In the genomic region with DNA sequence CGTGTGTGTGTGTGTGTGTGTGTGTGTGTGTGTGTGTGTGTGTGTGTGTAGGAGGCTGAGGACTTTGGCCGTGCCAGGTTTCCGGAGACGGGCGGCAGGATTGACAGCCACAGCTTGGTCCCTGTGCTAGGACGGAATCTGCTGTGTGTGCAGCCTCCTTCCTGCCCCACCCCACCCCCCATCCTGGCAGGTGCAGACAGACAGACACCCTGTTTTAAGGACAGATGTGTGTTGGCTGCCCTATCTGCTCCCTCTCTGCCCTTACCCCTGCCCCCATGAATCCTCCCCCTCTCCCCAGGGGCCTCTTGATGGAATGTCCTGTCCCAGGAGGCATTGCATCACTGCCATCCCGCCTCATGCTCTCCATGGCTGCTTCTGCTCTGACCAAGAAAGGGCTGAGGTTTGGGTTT, we compare ENCODE assay signal across 10 mouse cellular contexts.
DNase-seq lines count a peak whose midpoint lies in the region; ATAC-seq and TF ChIP-seq lines count a peak whose summit lies in the region.
"Had no signal": no experiment of that assay in that cellular context is flagged by ENCODE, and none has a peak within 500 bp of the region (broad histone marks: within the 10 kb centered on the region; RNA-seq: fewer than 3 reads in every experiment).

No protein-coding gene starts in this region.

- H3K4me1 ChIP-seq in heart, embryonic 15.5 days (replicated peaks) = peaks cover 60% of the 10 kb centered on the region
- no peaks in the 10 kb centered on the region for H3K4me1 ChIP-seq in limb, embryonic 14.5 days (ENCODE audit: control insufficient read depth, insufficient read depth, low read length)
- H3K4me1 ChIP-seq in hindbrain, embryonic 13.5 days (replicated peaks) = no peaks in the 10 kb centered on the region
- H3K4me1 ChIP-seq in neural tube, embryonic 15.5 days = no peaks in the 10 kb centered on the region
- H3K4me1 ChIP-seq: hindbrain, embryonic 15.5 days had no signal

- no peaks in the 10 kb centered on the region for H3K27me3 ChIP-seq in heart, embryonic 15.5 days
- no peaks in the 10 kb centered on the region for H3K27me3 ChIP-seq in limb, embryonic 14.5 days (ENCODE audit: control insufficient read depth, insufficient read depth, low read length)
- H3K27me3 ChIP-seq in hindbrain, embryonic 13.5 days = no peaks in the 10 kb centered on the region
- H3K27me3 ChIP-seq in neural tube, embryonic 15.5 days (replicated peaks) = no peaks in the 10 kb centered on the region
- H3K27me3 ChIP-seq: hindbrain, embryonic 15.5 days had no signal

- DNase-seq in CD4-positive, CD25-positive, alpha-beta regulatory T cell, adult 2 months (ENCODE audit: low read depth, low spot score) = peak; percentile 21
- DNase-seq in NIH3T3 (ENCODE audit: low read depth) = peak; percentile 43
- peak; percentile 25 for DNase-seq in limb, embryonic 14.5 days (ENCODE audit: low spot score)
- no peak for DNase-seq in ovary, postnatal 36 days (ENCODE audit: low spot score)
- DNase-seq: right cerebral cortex, adult 18-20 months had no signal

- no peak for TF ChIP-seq POLR2A in limb, embryonic 14.5 days (IDR thresholded peaks at IDR 0.05; ENCODE audit: borderline replicate concordance, extremely low read depth, insufficient read depth, insufficient read length)

- WGBS in heart, embryonic 15.5 days = 29% methylated on average over 7 of the region's 7 CpGs
- WGBS in limb, embryonic 14.5 days = 37% methylated on average over 3 of the region's 7 CpGs
- 80% methylated on average over 7 of the region's 7 CpGs for WGBS in hindbrain, embryonic 13.5 days
- 79% methylated on average over 7 of the region's 7 CpGs for WGBS in neural tube, embryonic 15.5 days

- H3K4me2 ChIP-seq in heart, embryonic 15.5 days = peak overlapping the region; percentile 13; the same call in 1 of the 2 replicates
- H3K4me2 ChIP-seq in limb, embryonic 14.5 days (replicated peaks; ENCODE audit: low read depth, low read length, severe bottlenecking) = no peak overlapping the region
- no peak overlapping the region for H3K4me2 ChIP-seq in hindbrain, embryonic 13.5 days
- H3K4me2 ChIP-seq in neural tube, embryonic 15.5 days = no peak overlapping the region
- H3K4me2 ChIP-seq: hindbrain, embryonic 15.5 days had no signal

- H3K9ac ChIP-seq in heart, embryonic 15.5 days = no peak overlapping the region
- no peak overlapping the region for H3K9ac ChIP-seq in limb, embryonic 14.5 days (ENCODE audit: low read depth, low read length, severe bottlenecking)
- no peak overlapping the region for H3K9ac ChIP-seq in hindbrain, embryonic 13.5 days
- H3K9ac ChIP-seq in neural tube, embryonic 15.5 days (replicated peaks) = no peak overlapping the region
- H3K9ac ChIP-seq: hindbrain, embryonic 15.5 days had no signal

- H3K27ac ChIP-seq in heart, embryonic 15.5 days = peak overlapping the region; percentile 66
- no peak overlapping the region for H3K27ac ChIP-seq in limb, embryonic 14.5 days (replicated peaks; ENCODE audit: low read depth, low read length)
- no peak overlapping the region for H3K27ac ChIP-seq in hindbrain, embryonic 13.5 days
- no peak overlapping the region for H3K27ac ChIP-seq in neural tube, embryonic 15.5 days (replicated peaks)
- H3K27ac ChIP-seq: hindbrain, embryonic 15.5 days had no signal

- no peak overlapping the region for H3K4me3 ChIP-seq in heart, embryonic 15.5 days
- no peak overlapping the region for H3K4me3 ChIP-seq in limb, embryonic 14.5 days (replicated peaks; ENCODE audit: low read length)
- no peak overlapping the region for H3K4me3 ChIP-seq in hindbrain, embryonic 13.5 days
- no peak overlapping the region for H3K4me3 ChIP-seq in neural tube, embryonic 15.5 days (replicated peaks)
- H3K4me3 ChIP-seq: hindbrain, embryonic 15.5 days had no signal

- H3K36me3 ChIP-seq in heart, embryonic 15.5 days = no peaks in the 10 kb centered on the region
- no peaks in the 10 kb centered on the region for H3K36me3 ChIP-seq in limb, embryonic 14.5 days (ENCODE audit: control insufficient read depth, insufficient read depth, low read length)
- no peaks in the 10 kb centered on the region for H3K36me3 ChIP-seq in hindbrain, embryonic 13.5 days
- H3K36me3 ChIP-seq in neural tube, embryonic 15.5 days = no peaks in the 10 kb centered on the region
- H3K36me3 ChIP-seq: hindbrain, embryonic 15.5 days had no signal

- no peak for ATAC-seq in CD4-positive, CD25-positive, alpha-beta regulatory T cell, adult 4 months
- ATAC-seq in heart, embryonic 15.5 days (replicated peaks; ENCODE audit: insufficient number of reproducible peaks, insufficient read depth, low FRiP score, low read depth) = peak; percentile 63; the same call in 1 of the 2 replicates
- ATAC-seq in limb, embryonic 14.5 days (ENCODE audit: low FRiP score, low read depth) = peak; percentile 80
- no peak for ATAC-seq in hindbrain, embryonic 13.5 days (ENCODE audit: low FRiP score)
- no peak for ATAC-seq in neural tube, embryonic 15.5 days (ENCODE audit: low FRiP score)

- no peaks in the 10 kb centered on the region for H3K9me3 ChIP-seq in heart, embryonic 15.5 days (replicated peaks)
- H3K9me3 ChIP-seq in limb, embryonic 14.5 days (ENCODE audit: control insufficient read depth, low read length) = peaks cover 5% of the 10 kb centered on the region; the same call in 1 of the 2 replicates
- H3K9me3 ChIP-seq in hindbrain, embryonic 13.5 days = no peaks in the 10 kb centered on the region
- no peaks in the 10 kb centered on the region for H3K9me3 ChIP-seq in neural tube, embryonic 15.5 days (replicated peaks)
- H3K9me3 ChIP-seq: hindbrain, embryonic 15.5 days had no signal

Comparison
In these comparisons a context has a peak if more than half of its experiments do, and no peak if none do; other contexts are left out.
1. ATAC-seq: peak in heart, embryonic 15.5 days (single experiment) and limb, embryonic 14.5 days (single experiment); none in CD4-positive, CD25-positive, alpha-beta regulatory T cell, adult 4 months (single experiment), hindbrain, embryonic 13.5 days (single experiment) and neural tube, embryonic 15.5 days (single experiment).